Mouse (Mus musculus) kidney, adult 2 months (tissue): ENCODE results near the gene Kank1. TPM values are rescaled to one million over a fixed set of nuclear protein-coding genes. Genes with fewer than 3 reads are reported as not detected.
A peak's percentile ranks its signal among the peaks of the same experiment; 100 is the strongest.

ENCODE experiments used
- DNase-seq: peaks from one replicate; pipeline ENCODE4 v3.0.0; 2021
- H3K27ac ChIP-seq: fragments of 200-500 bp; 2 replicates; pipeline ENCODE4 v1.5.1; 2012; ENCODE audit warnings: low read depth, low read length, control low read depth, inconsistent platforms; ENCODE audit not compliant: insufficient read depth
- H3K27me3 ChIP-seq: fragments of 200-500 bp; replicated peaks from 2 replicates; pipeline ENCODE4 v1.6.1; 2012; ENCODE audit warnings: mild to moderate bottlenecking, moderate library complexity, low read length, inconsistent platforms; ENCODE audit not compliant: control insufficient read depth, insufficient read depth
- H3K36me3 ChIP-seq: fragments of 200-500 bp; 2 replicates; pipeline ENCODE4 v1.6.1; 2012; ENCODE audit warnings: mild to moderate bottlenecking, moderate library complexity, low read length, inconsistent platforms; ENCODE audit not compliant: control insufficient read depth, insufficient read depth
- H3K4me1 ChIP-seq: fragments of 200-500 bp; 2 replicates; pipeline ENCODE4 v1.6.1; 2011; ENCODE audit warnings: low read length; ENCODE audit not compliant: control insufficient read depth, insufficient read depth
- H3K4me3 ChIP-seq: fragments of 200-500 bp; 2 replicates; pipeline ENCODE4 v1.5.1; 2011; ENCODE audit warnings: mild to moderate bottlenecking, low read depth, low read length, control low read depth; ENCODE audit not compliant: insufficient read depth
- CTCF ChIP-seq: fragments of 200-500 bp; conservative IDR thresholded peaks from 2 replicates; pipeline ENCODE4 v1.5.1; 2011; ENCODE audit warnings: low read depth, mild to moderate bottlenecking, control low read depth, low read length, moderate library complexity, mixed read lengths; ENCODE audit not compliant: insufficient read depth, insufficient read length
- POLR2A ChIP-seq: fragments of 200-500 bp; IDR thresholded peaks from one replicate; pipeline ENCODE4 v1.6.1; 2011; ENCODE audit warnings: low read depth, low read length, control low read depth
- WGBS: fragments of 180-500 bp; shearing (Covaris S2); methylation state at CpG from one replicate; pipeline ENCODE4 v1.1.7; 2018; 5-methylcytosine and 5-hydroxymethylcytosine counted together
- polyA plus RNA-seq: library from polyadenylated mRNA; depleted of rRNA; stranded (reverse); fragments of >200 nt; gene quantifications from 2 replicates; pipeline ENCODE4 v1.2.3, GENCODE M21; 2012

Gene Kank1
- polyA plus RNA-seq, 1 experiment = 56.0 TPM

DNA sequence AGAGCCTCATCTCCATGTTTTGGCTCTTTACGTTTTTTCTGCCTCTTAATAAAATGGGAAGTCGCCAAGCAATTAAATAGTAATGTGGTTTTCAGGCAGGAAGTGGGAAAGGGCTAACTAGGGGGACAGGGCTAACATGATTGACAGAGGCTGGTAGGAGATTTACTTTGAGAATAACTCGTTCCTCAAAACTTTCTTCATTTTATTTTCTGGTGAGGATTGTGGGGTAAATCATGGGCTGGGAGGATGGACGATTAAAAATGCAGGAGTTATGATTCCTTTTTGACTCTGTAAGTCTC, 89.2 kb downstream of the Kank1 start:
- no peak for DNase-seq
- no peak for TF ChIP-seq CTCF
- TF ChIP-seq POLR2A = no peak
- WGBS = 52% methylated on average over 4 of the region's 4 CpGs
- no peak overlapping the region for H3K27ac ChIP-seq
- no peaks in the 10 kb centered on the region for H3K4me1 ChIP-seq
- no peak overlapping the region for H3K4me3 ChIP-seq
- no peaks in the 10 kb centered on the region for H3K27me3 ChIP-seq
- no peaks in the 10 kb centered on the region for H3K36me3 ChIP-seq

DNA sequence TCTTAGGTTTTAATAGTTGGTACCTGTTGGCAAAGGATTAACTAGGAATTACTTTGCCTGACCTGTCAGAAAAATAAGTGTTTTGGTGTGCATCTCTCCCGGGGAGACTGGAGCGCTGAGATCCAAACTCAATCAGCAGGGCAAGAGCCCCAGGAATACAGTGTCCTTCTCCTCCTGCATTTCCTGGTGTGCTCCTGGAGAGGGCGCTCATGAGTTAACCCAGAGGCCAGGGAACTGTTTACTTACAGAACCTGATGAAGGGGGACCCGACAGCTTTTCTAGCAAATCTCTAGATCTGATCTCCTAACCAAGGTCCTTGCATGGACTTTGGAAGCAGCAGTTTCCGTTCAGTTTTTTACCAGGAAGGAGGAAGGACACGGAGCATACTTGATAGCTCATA, 90.9 kb downstream of the Kank1 start:
- WGBS = 69% methylated on average over 6 of the region's 6 CpGs
- DNase-seq = no peak
- Histone ChIP-seq H3K27ac (no peak overlapping the region), H3K4me1 (no peaks in the 10 kb centered on the region), H3K36me3 (no peaks in the 10 kb centered on the region), H3K4me3 (no peak overlapping the region), H3K27me3 (no peaks in the 10 kb centered on the region)
- TF ChIP-seq CTCF (peak; percentile 27; the same call in 1 of the 2 replicates), POLR2A (no peak)

GRCm38 (mm10) chr19:25334360-25334759, 97.6 kb downstream of the Kank1 start:
- H3K36me3 ChIP-seq = no peaks in the 10 kb centered on the region
- peak; percentile 64 for TF ChIP-seq CTCF
- TF ChIP-seq POLR2A = no peak
- no peak overlapping the region for H3K27ac ChIP-seq
- no peak overlapping the region for H3K4me3 ChIP-seq
- peak; percentile 52 for DNase-seq
- WGBS = 67% methylated on average over 3 of the region's 3 CpGs
- no peaks in the 10 kb centered on the region for H3K27me3 ChIP-seq
- no peaks in the 10 kb centered on the region for H3K4me1 ChIP-seq

GRCm38 (mm10) chr19:25336731-25337130, 100.0 kb downstream of the Kank1 start:
- H3K36me3 ChIP-seq = no peaks in the 10 kb centered on the region
- no peak for TF ChIP-seq POLR2A
- no peak for TF ChIP-seq CTCF
- H3K27me3 ChIP-seq = no peaks in the 10 kb centered on the region
- H3K4me1 ChIP-seq = no peaks in the 10 kb centered on the region
- no peak for DNase-seq
- H3K4me3 ChIP-seq = no peak overlapping the region
- H3K27ac ChIP-seq = no peak overlapping the region
- 87% methylated on average over 8 of the region's 8 CpGs for WGBS

DNA sequence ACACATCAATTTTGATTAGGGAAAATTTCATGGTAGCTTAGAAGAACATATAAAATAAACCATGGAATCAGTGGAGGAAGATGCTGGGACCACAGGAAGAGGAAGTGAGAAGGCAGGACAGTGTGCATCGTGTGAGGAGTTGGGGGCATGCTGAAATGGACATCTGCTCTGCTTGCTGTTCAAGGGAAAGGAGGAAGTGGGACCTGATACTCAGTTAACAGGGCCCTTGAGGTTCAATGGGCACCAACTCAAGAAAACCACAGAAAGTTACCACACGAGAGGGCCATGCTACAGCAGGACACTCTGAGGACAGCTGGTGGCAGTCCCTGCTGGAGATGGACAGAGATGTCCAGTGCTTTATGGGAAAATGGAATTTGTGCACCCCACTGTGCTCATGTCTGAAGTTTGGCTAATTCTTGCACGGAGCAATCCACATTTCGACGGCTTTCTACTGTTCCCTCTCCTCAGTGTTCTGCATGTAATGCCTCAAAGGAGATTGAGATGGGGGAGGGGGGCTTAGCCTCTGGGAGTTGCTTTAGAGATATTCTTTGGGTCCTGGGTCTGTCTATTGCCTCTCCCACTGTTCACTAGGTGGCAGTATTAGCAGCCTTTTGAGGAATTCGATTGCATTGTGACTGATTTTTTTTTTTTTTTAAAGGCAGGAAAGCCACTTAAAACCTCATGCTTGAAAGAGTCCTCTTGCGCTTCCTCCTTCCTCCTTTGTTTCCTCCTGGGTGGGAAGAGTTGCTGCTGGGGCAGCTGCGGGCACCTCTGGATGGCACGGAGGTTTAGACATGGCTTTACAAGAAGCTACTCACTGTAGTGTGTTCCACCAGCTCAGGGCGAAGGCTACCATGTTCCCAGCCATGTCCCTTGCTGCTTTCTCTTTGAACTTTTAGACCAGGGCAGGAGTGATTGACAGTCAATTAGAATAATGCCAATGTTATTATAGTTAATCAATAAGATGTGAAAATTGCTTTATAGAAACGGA, 104.2 kb downstream of the Kank1 start:
- H3K36me3 ChIP-seq = no peaks in the 10 kb centered on the region
- TF ChIP-seq CTCF (peak; percentile 31), POLR2A (no peak)
- 33% methylated on average over 11 of the region's 11 CpGs for WGBS
- H3K27me3 ChIP-seq = no peaks in the 10 kb centered on the region
- DNase-seq = peak; percentile 63
- H3K27ac ChIP-seq = no peak overlapping the region
- no peaks in the 10 kb centered on the region for H3K4me1 ChIP-seq
- no peak overlapping the region for H3K4me3 ChIP-seq

- no peak overlapping the region for H3K27ac ChIP-seq
- TF ChIP-seq POLR2A = no peak
- no peak for TF ChIP-seq CTCF
- H3K4me3 ChIP-seq = no peak overlapping the region
- 96% methylated on average over 5 of the region's 5 CpGs for WGBS
- DNase-seq = no peak
- H3K36me3 ChIP-seq = no peaks in the 10 kb centered on the region
- no peaks in the 10 kb centered on the region for H3K4me1 ChIP-seq
- no peaks in the 10 kb centered on the region for H3K27me3 ChIP-seq
Observed at GRCm38 (mm10) chr19:25342026-25342425, 105.3 kb downstream of the Kank1 start.

- TF ChIP-seq POLR2A (no peak), CTCF (no peak)
- no peaks in the 10 kb centered on the region for H3K27me3 ChIP-seq
- H3K4me3 ChIP-seq = 0 out of 2 replicates have a peak overlapping the region, but pooled peaks have one; percentile 24
- H3K27ac ChIP-seq = no peak overlapping the region
- no peaks in the 10 kb centered on the region for H3K36me3 ChIP-seq
- H3K4me1 ChIP-seq = no peaks in the 10 kb centered on the region
- peak; percentile 25 for DNase-seq
- WGBS = 54% methylated on average over 16 of the region's 16 CpGs
Observed at GRCm38 (mm10) chr19:25343657-25344322, 107.0 kb downstream of the Kank1 start.
